Mouse (Mus musculus) duodenum, adult 2 months (tissue): ENCODE data around the gene Antxr2. TPM values are rescaled to one million over a fixed set of nuclear protein-coding genes. Genes with fewer than 3 reads are reported as not detected.

ENCODE experiments used
- polyA plus RNA-seq: library from polyadenylated mRNA; depleted of rRNA; stranded (reverse); fragments of >200 nt; gene quantifications from 2 replicates; pipeline ENCODE4 v1.2.3, GENCODE M21; 2012; ENCODE audit warnings: low replicate concordance; rRNA removed

The Antxr2 gene
- 3.1 and 3.3 TPM in 2 replicates for polyA plus RNA-seq

DNA sequence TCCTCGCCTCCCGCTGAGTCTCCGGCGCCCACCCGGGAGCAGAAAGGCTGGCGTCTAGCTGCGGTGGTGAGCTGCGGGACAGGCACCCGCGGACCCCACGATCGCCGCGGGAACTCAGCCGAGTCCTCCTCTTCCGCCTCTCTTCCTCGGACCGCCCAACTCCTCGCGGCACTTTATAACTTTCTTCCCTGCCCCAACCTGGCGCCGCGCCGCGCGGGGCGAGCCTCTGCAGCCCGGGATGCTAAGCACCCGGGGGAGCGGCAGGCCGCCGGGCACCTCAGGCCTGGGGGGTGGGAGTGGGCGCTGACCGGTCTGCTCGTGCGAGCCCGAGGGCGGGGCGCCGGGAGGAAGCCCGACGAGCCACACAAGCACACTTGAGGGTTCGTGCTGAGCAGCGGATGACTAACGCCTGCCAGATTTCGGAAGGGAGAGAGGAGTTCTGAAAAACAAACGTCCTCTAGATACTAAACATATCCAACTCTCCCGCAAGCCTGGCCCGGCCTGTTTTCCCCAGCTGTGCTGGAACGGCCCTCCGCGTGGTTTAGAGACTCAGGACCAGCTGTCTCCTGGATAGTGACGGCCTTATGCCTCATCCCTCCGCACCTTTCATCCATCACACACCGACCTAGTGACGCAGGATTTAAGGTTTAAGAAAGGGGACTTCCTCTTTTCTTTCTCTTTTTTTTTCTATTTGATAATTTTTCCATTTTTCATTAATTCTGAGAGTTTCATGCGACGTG, at the start of gene Antxr2:
Antxr2 (minus strand) TSS at position 142 of the 740 bp plus-strand sequence.

Other genes with a start within 250 kb of the Antxr2 start
- gene Prdm8, start 136.2 kb upstream of the Antxr2 start, polyA plus RNA-seq: 0.06 and 0.25 TPM in 2 replicates
- gene Fgf5, start 223.1 kb upstream of the Antxr2 start, polyA plus RNA-seq: 0.05 TPM in 1 of 2 replicates, not detected in the other